Mouse (Mus musculus) bone marrow, adult 2 months (tissue): ENCODE data around the gene Saal1. TPM values are rescaled to one million over a fixed set of nuclear protein-coding genes. Genes with fewer than 3 reads are reported as not detected.
A peak's percentile ranks its signal among the peaks of the same experiment; 100 is the strongest.
"Not testable (repeated sequence)": the region's sequence is repeated elsewhere in the genome, so short reads cannot be mapped to it uniquely, and the experiment has no call there.

ENCODE experiments used
- H3K27ac ChIP-seq: fragments of 200-500 bp; 2 replicates; pipeline ENCODE4 v1.5.1; 2012; ENCODE audit warnings: low read depth, mild to moderate bottlenecking, control low read depth, inconsistent platforms, low read length; ENCODE audit not compliant: control insufficient read depth, poor library complexity, insufficient read depth
- H3K4me1 ChIP-seq: fragments of 200-500 bp; 2 replicates; pipeline ENCODE4 v1.6.1; 2011; ENCODE audit warnings: low read length; ENCODE audit not compliant: control insufficient read depth, insufficient read depth
- H3K4me3 ChIP-seq: fragments of 200-500 bp; replicated peaks from 2 replicates; pipeline ENCODE3; 2011; ENCODE audit warnings: mild to moderate bottlenecking, low read depth, low read length, control low read depth; ENCODE audit not compliant: control insufficient read depth
- CTCF ChIP-seq: fragments of 200-500 bp; IDR thresholded peaks from 2 replicates; pipeline ENCODE4 v1.5.1; 2011; ENCODE audit warnings: low read length, control low read depth; ENCODE audit not compliant: control insufficient read depth, insufficient read depth
- POLR2A ChIP-seq: fragments of 200-500 bp; IDR thresholded peaks from 2 replicates; pipeline ENCODE4 v1.6.1; 2011; ENCODE audit warnings: low read depth, mild to moderate bottlenecking, control low read depth, low read length, borderline replicate concordance; ENCODE audit not compliant: control insufficient read depth
- WGBS: fragments of 180-500 bp; shearing (Covaris S2); methylation state at CpG from one replicate; pipeline ENCODE4 v1.1.7; 2018; 5-methylcytosine and 5-hydroxymethylcytosine counted together
- polyA plus RNA-seq: library from polyadenylated mRNA; stranded (reverse); fragments of >200 nt; gene quantifications from 2 replicates; pipeline ENCODE4 v1.2.4, GENCODE M21; 2011; ENCODE audit warnings: low replicate concordance; ENCODE audit not compliant: missing spikeins, insufficient read depth, insufficient read length

Saal1 gene
- polyA plus RNA-seq, 1 experiment, result 13.8 TPM

GRCm38 (mm10) chr7:46716897-46717296, 6.4 kb upstream of the Saal1 start:
- TF ChIP-seq POLR2A, result no peak
- TF ChIP-seq CTCF, result no peak
- Histone ChIP-seq H3K4me1 (peaks cover 3% of the 10 kb centered on the region), H3K4me3 (no peak overlapping the region), H3K27ac (no peak overlapping the region)
- WGBS, result 6% methylated on average over 5 of the region's 5 CpGs

GRCm38 (mm10) chr7:46715600-46715999, 5.1 kb upstream of the Saal1 start, which contains the start of gene Saa3:
Saa3 (minus strand) TSS chr7:46715700.
- 60% methylated on average over 5 of the region's 5 CpGs for WGBS
- Histone ChIP-seq H3K4me1 (peaks cover 3% of the 10 kb centered on the region), H3K27ac (no peak within 1 kb of the TSS), H3K4me3 (no peak within 1 kb of the TSS)
- TF ChIP-seq CTCF (no peak), POLR2A (no peak)

GRCm38 (mm10) chr7:46714518-46714917, 4.0 kb upstream of the Saal1 start:
- 30% methylated on average over 6 of the region's 6 CpGs for WGBS
- no peak for TF ChIP-seq POLR2A
- TF ChIP-seq CTCF, result peak; percentile 73

GRCm38 (mm10) chr7:46712250-46712649, 1.8 kb upstream of the Saal1 start:
- WGBS, result under 1% methylated on average over 6 of the region's 6 CpGs
- TF ChIP-seq CTCF (no peak), POLR2A (no peak)
- H3K4me1 ChIP-seq, result peaks cover 3% of the 10 kb centered on the region
- H3K4me3 ChIP-seq, result no peak overlapping the region
- no peak overlapping the region for H3K27ac ChIP-seq

More at GRCm38 (mm10) chr7:46714518-46714917, 4.0 kb upstream of the Saal1 start:
- Histone ChIP-seq H3K4me3 (no peak overlapping the region), H3K4me1 (peaks cover 3% of the 10 kb centered on the region), H3K27ac (no peak overlapping the region)

- Histone ChIP-seq H3K4me1 (no peaks in the 10 kb centered on the region; the same call in 1 of the 2 replicates), H3K27ac (no peak overlapping the region), H3K4me3 (no peak overlapping the region)
- no peak for TF ChIP-seq CTCF
- no peak for TF ChIP-seq POLR2A
- 92% methylated on average over 6 of the region's 6 CpGs for WGBS
Measured at GRCm38 (mm10) chr7:46700521-46701025, 9.9 kb downstream of the Saal1 start.

- Histone ChIP-seq H3K4me3 (no peak overlapping the region), H3K27ac (no peak overlapping the region), H3K4me1 (no peaks in the 10 kb centered on the region; the same call in 1 of the 2 replicates)
- TF ChIP-seq POLR2A (no peak), CTCF (no peak)
- WGBS, result 63% methylated on average over 1 of the region's 1 CpGs
Measured at GRCm38 (mm10) chr7:46696754-46697153, 13.7 kb downstream of the Saal1 start.

GRCm38 (mm10) chr7:46686827-46687226, 23.7 kb downstream of the Saal1 start:
- H3K27ac ChIP-seq, result no peak overlapping the region
- no peak overlapping the region for H3K4me3 ChIP-seq
- no peaks in the 10 kb centered on the region for H3K4me1 ChIP-seq
- TF ChIP-seq CTCF, result no peak
- TF ChIP-seq POLR2A, result no peak
- 39% methylated on average over 5 of the region's 5 CpGs for WGBS

GRCm38 (mm10) chr7:46680732-46681131, 29.7 kb downstream of the Saal1 start:
- TF ChIP-seq POLR2A (no peak), CTCF (no peak)

GRCm38 (mm10) chr7:46679044-46679443, 31.4 kb downstream of the Saal1 start:
- 67% methylated on average over 7 of the region's 7 CpGs for whole genome bisulfite sequencing
- not testable (repeated sequence) for H3K4me1 ChIP-seq, H3K27ac ChIP-seq, H3K4me3 ChIP-seq

More at GRCm38 (mm10) chr7:46680732-46681131, 29.7 kb downstream of the Saal1 start:
- Histone ChIP-seq H3K4me1 (no peaks in the 10 kb centered on the region), H3K4me3 (no peak overlapping the region), H3K27ac (no peak overlapping the region)
